Mouse (Mus musculus) thymus, postnatal 10 days (tissue): ENCODE data around the gene Mup10.
"Not testable (repeated sequence)": the region's sequence is repeated elsewhere in the genome, so short reads cannot be mapped to it uniquely, and the experiment has no call there.

ENCODE experiments used
- DNase-seq, 2 experiments: peaks; one replicate each; pipeline ENCODE4 v3.0.0; 2021; ENCODE audit warnings: low spot score in 2 of 2

Mup10 gene

GRCm38 (mm10) chr4:60582099-60582498 is at the start of gene Mup10:
Gene Mup10 (minus strand): TSS chr4:60582199.
- not testable (repeated sequence) for DNase-seq
